Mouse (Mus musculus): ENCODE measurements around the gene Smarca4.

Gene Smarca4

DNA sequence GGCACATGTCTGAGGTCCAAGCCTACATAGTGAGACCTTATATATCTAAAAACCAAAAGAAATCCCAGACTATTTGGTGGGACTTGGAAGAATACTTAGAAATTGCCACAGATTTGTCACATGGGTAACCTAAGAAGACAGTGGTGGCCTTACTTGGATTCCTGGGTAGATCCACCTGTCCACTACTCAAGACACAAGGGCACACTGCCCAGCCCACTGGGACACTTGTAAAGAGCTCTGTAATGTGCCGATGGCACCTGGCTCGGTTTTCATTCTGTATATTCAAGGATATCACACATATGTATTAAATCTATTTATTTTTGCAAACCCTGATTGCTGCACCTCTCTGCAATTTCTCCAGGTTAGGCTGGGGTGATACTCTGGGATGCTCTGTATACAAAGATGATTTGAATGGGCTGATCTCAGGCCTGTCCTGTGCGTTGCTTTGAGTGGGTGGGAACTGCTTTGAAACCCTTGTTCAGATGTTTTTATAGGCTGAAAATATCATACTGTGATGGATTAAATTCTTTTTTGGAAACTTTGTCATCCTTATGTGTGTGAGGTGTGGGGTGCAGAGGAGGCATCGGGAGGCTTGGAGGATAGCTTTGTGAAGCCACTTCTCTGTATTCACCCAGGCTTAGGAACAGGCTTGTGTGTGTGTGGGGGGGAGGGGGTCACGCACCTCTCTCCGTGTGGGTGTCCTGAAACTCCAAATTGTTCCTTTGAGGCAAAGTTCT lies 133.6 kb downstream of the Smarca4 start:
- DNase-seq (ENCODE audit: low read depth, low spot score), result no peak

DNA sequence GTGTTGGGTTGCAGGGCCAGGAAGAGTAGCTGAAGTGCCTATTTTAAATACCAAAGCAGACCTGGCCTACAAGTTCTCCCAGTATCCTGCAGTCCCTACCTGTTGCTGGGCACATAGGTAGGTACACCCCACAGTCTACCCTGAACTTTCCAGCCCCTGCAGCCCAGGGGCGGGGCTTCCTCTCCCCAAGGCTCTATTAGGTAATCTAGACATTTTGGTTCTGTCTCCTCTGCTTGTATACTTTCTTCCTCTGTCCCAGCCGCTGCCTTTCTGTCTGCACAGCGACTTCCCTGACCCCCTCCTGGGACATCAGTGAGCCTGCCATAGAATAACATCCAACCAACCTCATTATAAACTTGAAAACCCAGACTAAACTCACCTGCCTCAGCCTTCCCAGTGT lies 134.4 kb downstream of the Smarca4 start:
- DNase-seq (ENCODE audit: low read depth, low spot score), result no peak

DNA sequence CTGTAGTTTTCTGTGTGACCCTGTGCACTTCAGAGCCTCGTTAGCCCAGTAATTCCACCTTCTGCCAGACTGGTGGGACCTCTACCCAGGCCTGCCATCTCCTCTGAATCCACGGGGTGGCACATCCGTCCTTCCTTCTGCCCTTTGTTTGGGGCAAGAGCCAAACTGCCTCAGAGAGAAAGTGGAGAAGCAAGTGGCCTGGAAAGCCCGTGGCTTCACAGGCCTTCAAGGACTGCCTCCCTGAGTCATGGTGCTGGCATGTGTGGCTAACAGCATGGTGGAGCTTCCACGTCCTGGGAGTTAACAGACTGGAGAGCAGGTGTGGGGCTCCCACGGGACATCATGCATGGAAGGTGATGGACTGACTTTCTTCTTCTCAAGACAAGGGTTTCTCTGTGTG lies 135.4 kb downstream of the Smarca4 start:
- no peak for DNase-seq (ENCODE audit: low read depth, low spot score)

- no peak for DNase-seq (ENCODE audit: low read depth, low spot score)
These were observed 136.4 kb downstream of the Smarca4 start for GRCm38 (mm10) chr9:21752252-21752792.
